Mouse (Mus musculus) adrenal gland, postnatal 4 days (tissue): ENCODE data around the gene Arhgef17. TPM values are rescaled to one million over a fixed set of nuclear protein-coding genes. Genes with fewer than 3 reads are reported as not detected.
A peak's percentile ranks its signal among the peaks of the same experiment; 100 is the strongest.

ENCODE experiments used
- DNase-seq, 2 experiments: peaks; one replicate each; pipeline ENCODE4 v3.0.0; 2021 to 2022; ENCODE audit warnings: low spot score in 2 of 2, mixed read lengths in 2 of 2
- long read RNA-seq, 2 experiments: library from polyadenylated mRNA; stranded (forward); transcript quantifications; one replicate each; pipeline ENCODE4 v2.0.0; 2021
- total RNA-seq, 2 experiments: library from RNA; stranded (reverse); gene quantifications; 2 replicates each; pipeline ENCODE4 v1.2.3; 2021

Gene Arhgef17
- total RNA-seq: 10 to 100 TPM; 73.3 to 79.3 TPM
- long read RNA-seq, experiment 1, full-length matches to known transcripts: 3 of 13 reads
- long read RNA-seq, experiment 1, partial matches to known transcripts: 2 of 13 reads
- long read RNA-seq, experiment 1, other reads (novel, unspliced or antisense): 8 of 13 reads
- long read RNA-seq, experiment 2, full-length matches to known transcripts: 2 of 18 reads
- long read RNA-seq, experiment 2, partial matches to known transcripts: 5 of 18 reads
- long read RNA-seq, experiment 2, other reads (novel, unspliced or antisense): 11 of 18 reads

DNA sequence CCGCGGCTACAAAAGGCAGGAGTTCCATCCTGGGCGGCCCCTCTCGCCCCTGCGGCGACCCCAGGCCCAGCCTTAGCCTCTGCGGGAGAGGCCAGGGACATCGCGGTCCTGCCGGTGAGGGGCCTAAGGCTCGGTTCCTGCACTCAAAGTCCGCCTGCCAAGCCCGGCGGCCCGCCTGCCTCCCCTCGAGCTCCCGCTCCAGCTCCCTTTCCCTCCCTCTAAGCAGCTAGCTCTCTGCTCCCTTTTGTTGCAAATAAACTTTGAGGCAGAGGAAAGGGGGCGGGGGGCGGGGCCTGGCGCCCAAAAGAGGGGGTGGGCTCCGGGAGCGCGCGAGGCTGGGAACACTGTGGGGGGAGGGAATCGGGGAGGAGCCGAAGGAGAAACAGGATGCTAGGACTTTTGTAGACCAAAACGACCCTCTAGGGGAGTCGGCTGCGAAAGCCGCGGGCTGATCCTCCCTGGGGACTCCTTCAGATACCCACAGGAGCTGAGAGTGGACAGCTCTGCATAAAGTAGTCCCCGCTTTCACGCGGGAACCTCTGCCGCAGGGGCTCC lies at the start of gene Arhgef17:
TSS of gene Arhgef17 (minus strand) at position 182 of the 555 bp plus-strand sequence.
- DNase-seq: peak in 1 of 2 experiments; percentile 50

DNA sequence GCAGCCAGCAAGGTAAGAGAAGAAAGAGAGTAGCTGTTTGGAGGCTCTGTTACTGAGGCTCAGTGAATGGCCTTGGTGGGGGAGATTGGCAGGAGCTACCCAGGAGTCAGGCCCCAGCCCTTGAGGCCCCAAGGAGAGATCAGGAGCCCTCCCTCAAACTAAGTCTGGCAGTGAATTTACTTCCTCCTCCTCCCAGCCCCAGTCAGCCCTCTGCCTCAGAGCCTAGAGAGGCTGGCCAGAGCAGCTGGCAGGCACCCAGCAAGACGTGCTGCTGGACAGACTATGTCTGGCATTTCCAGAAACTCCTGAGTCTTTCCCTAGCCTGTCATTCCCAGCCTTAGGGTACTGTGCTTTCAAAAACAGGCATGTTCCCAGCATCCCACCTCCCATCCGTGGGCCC lies 47.3 kb upstream of the Arhgef17 start:
- peak in 1 of 2 experiments; percentile 40 for DNase-seq

DNA sequence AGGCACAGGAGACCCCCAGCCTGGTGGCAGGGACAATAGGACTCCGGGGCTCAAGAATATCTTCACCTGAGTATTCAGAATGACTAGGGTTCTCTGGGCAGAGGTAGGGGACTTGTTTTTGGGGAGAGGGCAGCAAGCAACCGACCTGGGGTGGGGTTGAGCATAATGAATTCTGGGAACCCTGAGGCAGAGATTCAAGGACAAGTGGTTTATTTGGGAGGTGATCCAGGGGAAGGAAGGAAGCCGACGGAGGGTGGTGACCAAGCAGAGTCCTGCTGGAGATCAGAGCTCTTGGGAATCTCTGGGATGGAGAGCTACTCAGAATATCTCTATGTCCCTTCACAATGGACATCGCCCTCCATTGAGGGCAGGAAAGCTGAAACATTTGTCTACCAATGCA lies 46.3 kb upstream of the Arhgef17 start:
- DNase-seq: no peak

- DNase-seq: peak in 1 of 2 experiments; percentile 44
Observed at GRCm38 (mm10) chr7:100974135-100974903, 42.4 kb upstream of the Arhgef17 start, which contains the start of gene P2ry6. P2ry6 (minus strand) TSS chr7:100974649.

DNA sequence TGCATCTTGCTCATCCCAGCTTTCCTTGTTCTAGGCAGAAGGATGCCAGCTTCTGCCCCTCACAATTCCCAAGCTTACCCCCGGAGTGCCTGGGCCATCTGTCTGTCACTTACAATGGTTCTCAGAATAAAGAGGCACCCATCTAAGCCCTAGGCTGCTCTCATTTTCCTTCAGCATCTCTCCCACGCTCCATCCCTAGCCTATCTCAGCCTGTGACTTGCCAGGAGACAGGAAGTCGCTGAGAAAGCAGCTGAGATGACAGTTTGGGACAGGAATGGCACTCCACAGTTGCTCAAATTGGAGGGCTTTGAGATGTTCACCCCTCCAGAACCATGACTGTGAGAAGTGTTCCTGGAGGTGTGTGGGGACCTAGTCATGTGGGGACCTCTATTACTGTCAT lies 41.0 kb upstream of the Arhgef17 start:
- no peak for DNase-seq

GRCm38 (mm10) chr7:100968874-100969659 lies 37.2 kb upstream of the Arhgef17 start:
- no peak for DNase-seq

DNA sequence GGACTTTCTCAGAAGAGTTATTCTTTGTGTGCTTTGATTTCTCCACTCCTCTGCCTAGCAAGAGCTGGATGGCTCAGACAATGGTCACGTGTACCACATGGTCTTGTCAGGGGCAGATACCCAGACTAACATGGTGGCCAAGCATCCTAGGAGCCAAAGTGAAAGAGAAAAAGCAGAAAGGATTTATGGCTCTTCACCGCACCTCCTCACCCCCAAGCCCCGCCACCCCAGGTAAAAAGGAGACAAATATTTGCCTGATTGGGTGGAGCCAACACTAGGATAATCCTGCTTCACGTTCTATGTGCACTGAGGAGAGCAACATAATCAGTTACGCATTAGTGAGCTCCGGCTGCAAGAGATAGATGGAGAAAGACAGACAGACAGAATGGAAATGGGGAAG lies 36.5 kb upstream of the Arhgef17 start:
- no peak for DNase-seq

DNA sequence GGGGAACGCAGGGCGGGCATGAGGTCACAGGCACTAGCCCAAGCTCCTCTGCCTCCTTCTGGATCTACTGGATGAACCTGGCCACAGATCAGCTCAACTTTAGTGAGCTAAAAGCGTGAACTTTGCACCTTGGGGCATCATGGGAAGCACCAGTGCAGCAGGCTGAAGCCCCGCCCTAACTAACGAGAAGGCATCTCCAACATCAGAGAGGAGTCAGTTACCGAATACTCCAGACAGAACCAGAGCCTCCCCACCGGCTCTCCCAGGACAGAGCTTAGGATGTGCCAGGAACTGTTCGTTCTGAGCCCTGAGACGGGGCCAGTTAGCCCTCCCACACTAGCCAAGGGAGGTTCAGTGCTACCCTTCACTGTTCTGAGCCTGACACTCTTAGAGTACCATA lies 35.9 kb upstream of the Arhgef17 start:
- DNase-seq: no peak

GRCm38 (mm10) chr7:100966014-100966413 lies 34.1 kb upstream of the Arhgef17 start:
- no peak for DNase-seq

- DNase-seq: no peak
Observed at GRCm38 (mm10) chr7:100965079-100965478, 33.2 kb upstream of the Arhgef17 start.

- DNase-seq: no peak
Observed at GRCm38 (mm10) chr7:100964242-100964641, 32.3 kb upstream of the Arhgef17 start.

- no peak for DNase-seq
Observed at GRCm38 (mm10) chr7:100963381-100963780, 31.5 kb upstream of the Arhgef17 start.

GRCm38 (mm10) chr7:100961146-100961545 lies 29.2 kb upstream of the Arhgef17 start:
- DNase-seq: no peak

GRCm38 (mm10) chr7:100960462-100960861 lies 28.6 kb upstream of the Arhgef17 start:
- no peak for DNase-seq

GRCm38 (mm10) chr7:100958426-100958825 lies 26.5 kb upstream of the Arhgef17 start:
- DNase-seq: no peak

GRCm38 (mm10) chr7:100952686-100953085 lies 20.8 kb upstream of the Arhgef17 start:
- no peak for DNase-seq

DNA sequence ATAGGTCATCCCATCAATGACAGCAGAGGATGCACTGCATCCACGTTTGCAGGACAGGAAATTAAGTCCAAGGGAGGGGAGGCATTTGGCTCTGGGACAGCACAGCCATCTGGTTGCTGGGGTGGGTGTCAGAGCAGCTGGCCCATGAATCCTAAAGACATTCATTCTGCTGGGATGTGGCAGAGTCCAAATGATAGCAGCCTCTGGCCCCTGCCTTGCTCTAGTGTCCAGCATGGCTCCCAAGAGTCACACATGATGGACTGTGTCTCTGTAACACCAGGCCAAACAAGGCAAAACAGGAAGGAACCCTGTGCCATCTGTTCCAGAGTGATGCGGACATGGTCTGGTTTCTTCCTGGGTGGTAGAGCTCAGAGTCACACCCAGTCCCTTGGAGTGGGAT lies 20.0 kb upstream of the Arhgef17 start:
- DNase-seq: no peak

- DNase-seq: no peak
Observed at GRCm38 (mm10) chr7:100950481-100951010, 18.6 kb upstream of the Arhgef17 start.

DNA sequence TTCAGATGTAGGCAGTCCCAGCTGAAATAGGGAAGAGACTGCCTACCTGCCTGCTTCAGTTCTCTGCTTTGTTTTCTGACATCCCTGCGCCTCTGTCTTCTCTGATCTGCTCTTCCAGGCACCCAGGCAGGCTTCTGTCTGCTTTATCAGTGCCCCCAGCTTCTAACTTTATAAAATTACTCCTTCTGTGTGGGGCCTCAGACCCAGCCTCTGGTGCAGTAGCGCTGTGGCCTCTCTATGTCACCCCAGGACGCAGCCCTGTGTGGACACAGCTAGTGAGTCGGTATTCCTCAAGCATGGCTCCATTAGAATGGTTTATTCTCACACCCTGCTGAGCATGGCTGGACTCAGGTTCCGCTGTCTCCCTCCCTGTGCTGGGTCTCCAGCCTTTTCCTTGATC lies 18.1 kb upstream of the Arhgef17 start:
- DNase-seq: no peak

DNA sequence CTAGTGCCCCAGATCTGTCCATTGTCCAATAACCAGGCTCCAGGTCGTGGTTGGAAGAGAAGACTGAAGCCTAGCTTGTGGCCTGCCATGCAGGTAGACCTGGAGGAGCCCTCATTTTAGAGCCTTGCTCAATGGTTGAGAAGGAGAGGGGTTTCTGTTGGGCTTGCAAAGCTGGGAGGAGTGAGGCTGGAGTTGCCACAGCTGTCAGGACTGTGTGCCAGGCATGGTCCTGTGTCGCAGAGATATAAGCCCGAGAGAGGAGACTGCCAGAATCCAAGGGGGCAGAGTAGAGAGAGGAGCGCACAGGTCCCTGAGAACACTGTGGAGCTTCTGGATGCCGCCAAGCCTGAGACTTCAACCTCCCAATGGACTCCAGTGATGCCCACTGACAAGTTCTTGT lies 12.8 kb upstream of the Arhgef17 start:
- DNase-seq: no peak

DNA sequence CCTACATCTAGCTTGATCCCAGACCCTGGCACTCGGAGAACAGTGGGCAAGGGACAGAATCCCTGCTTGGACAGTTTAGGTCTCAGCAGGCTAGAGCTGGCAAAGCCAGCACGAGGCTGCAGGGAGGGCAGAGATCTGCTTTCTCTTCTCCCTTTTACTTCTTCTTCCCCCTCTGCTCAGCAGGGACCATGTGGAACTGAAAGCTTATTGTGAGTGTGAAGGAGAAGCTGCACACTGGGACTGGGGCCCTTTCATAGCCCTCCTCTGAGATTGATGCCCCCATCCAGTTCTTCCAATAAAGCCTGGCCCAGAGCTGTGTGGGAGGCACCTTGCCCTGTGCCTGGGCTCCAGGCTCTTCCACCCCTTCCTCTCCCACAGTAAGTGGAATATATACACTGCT lies 12.4 kb upstream of the Arhgef17 start:
- no peak for DNase-seq
